Mouse (Mus musculus) left cerebral cortex, postnatal 36 days (tissue): ENCODE results near the gene Pla2g4f. TPM values are rescaled to one million over a fixed set of nuclear protein-coding genes. Genes with fewer than 3 reads are reported as not detected.

ENCODE experiments used
- DNase-seq, 2 experiments: peaks; one replicate each; pipeline ENCODE4 v3.0.0; 2021 to 2022; ENCODE audit warnings: low spot score in 2 of 2, mixed read lengths in 1 of 2
- intact Hi-C: fragments of 180-260 bp; cut with DNase I; formaldehyde crosslinking; loops from one replicate; pipeline ENCODE4 v1.15.1; 2025
- total RNA-seq, 2 experiments: library from RNA; stranded (reverse); gene quantifications; 2 replicates each; pipeline ENCODE4 v1.2.3; 2021

Pla2g4f gene
- not detected for total RNA-seq

- intact Hi-C loops = no loop called here
- DNase-seq = no peak
Measured at GRCm38 (mm10) chr2:120313976-120314375, at the start of gene Pla2g4f. TSS of gene Pla2g4f (minus strand) at chr2:120314165.

DNA sequence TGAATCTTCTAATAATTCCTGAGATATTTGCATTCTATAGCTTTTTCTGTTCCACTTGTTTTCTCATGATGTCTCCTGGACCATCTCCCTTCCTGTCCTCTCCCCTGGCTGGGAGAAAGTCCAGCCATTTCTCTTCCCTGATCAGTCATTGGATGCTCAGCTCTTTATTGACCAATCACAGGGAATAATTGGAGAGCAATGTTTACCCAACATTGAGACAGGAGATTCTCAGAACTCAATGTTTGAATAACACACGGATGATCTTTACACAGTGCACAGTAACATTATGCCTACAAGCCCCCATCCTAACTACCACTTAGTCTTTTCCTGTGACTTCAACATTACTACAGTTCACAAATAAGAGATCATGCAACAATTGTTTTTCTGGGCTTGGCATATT, 46.5 kb upstream of the Pla2g4f start:
- DNase-seq = no peak
- intact Hi-C loops = no loop called here

DNA sequence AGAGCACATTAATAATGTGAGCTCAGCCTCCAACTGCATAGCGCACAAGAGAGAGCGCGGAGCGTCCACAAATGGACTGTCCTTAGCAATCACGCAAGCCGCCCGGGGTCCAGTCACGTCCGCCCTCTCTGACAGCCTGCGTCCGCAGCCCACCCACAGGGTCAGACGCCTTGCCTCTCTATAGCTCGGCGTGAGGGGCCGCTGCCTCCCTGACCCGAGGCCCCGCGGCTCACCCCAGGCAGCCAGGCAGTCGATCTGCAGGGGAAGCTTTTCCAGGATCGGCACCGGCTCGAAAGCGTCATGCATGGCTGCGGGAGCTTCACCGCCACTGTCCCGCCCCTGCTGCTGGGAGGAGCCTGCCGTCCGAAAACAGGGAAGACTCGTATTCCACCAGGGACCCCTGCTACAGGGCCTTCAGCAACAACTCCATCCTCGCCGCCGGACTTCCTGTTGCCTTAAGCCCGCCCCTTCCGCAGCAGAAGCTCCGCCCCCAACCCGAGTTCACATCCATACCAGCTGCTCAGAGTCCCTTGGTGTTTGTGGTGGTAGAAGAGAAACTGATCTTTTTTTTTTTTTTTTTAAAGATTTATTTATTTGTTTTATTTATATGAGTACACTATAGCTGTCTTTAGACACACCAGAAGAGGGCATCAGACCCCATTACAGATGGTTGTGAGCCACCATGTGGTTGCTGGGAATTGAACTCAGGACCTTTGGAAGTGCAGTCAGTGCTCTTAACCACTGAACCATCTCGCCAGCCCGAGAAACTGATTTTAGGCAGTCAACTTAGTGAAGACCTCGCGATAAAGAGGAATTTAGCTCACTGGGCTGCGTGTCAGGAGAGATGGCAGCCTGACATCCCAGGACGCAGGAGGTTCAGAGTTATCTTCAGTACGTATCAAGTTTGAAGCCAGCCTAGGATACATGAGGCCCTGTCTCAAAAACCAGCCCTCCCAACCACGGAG, 39.0 kb upstream of the Pla2g4f start, which contains the start of gene Vps39:
Vps39 (minus strand) TSS at position 456 of the 965 bp plus-strand sequence.
- DNase-seq = peak; percentile 82 to 88
- intact Hi-C loops = no loop called here

- no peak for DNase-seq
- intact Hi-C loops = no loop called here
Measured at GRCm38 (mm10) chr2:120351321-120351720, 37.4 kb upstream of the Pla2g4f start.

DNA sequence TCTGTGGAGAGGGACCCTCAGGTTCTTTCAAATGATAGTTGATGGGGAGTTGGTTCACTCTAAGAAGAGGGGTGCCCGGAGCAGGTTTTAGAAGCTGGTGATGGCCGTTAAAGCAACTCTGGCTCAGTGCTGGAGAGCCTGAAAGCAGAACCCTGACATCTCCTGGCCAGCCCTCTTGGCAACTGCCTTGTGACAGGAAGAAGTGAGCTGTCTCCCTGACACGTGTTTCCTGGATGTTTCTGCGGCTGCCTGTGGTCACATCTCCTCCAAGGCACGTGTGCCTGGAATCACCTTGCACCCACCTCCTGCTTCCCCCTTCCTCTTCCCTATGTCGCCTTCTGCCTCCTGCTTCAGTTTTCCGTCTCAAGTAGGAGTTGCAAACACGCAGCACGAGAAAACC, 34.2 kb upstream of the Pla2g4f start:
- DNase-seq = no peak
- intact Hi-C loops = no loop called here

DNA sequence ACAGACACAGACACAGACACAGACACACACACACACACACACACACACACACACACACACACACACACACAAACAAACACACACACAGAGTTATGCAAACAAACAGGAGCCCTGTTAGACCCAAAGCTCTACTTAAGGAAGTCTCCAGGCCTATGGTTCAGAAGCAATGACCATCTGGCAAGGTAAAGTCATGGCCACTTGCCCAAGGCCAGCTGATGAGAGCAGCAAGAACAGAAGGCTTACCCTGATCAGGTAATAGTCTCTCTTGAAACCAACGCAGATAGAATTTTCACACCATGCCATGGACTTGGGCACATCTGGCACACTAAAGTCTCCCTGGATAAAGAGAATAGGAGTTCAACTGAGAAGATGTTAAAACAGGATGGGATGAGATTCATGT, 27.8 kb upstream of the Pla2g4f start:
- no peak for DNase-seq
- intact Hi-C loops = no loop called here

GRCm38 (mm10) chr2:120337886-120338285, 23.9 kb upstream of the Pla2g4f start:
- intact Hi-C loops = no loop called here
- DNase-seq = no peak

- intact Hi-C loops = no loop called here
- peak in 1 of 2 experiments; percentile 25 for DNase-seq
Measured at GRCm38 (mm10) chr2:120331575-120331974, 17.6 kb upstream of the Pla2g4f start.

DNA sequence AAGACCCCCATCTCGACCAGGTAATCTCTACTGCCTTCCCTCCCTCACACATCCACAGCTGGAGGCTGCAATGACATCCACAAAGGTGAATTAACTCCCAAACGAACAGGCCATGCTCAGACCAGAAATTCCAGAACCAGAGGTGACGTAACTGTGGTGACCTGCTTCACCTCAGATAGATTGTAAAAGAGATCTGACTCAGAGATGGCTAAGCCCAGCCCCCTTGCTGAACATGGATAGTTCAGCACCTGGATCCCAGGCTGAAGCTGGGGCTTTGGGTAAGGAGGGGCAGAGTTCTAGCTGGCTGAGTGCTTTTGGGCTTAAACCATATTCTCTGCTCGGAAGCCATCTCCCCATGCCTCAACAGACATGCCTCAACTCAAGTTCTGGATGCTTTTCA, 1.1 kb upstream of the Pla2g4f start:
- intact Hi-C loops = no loop called here

DNA sequence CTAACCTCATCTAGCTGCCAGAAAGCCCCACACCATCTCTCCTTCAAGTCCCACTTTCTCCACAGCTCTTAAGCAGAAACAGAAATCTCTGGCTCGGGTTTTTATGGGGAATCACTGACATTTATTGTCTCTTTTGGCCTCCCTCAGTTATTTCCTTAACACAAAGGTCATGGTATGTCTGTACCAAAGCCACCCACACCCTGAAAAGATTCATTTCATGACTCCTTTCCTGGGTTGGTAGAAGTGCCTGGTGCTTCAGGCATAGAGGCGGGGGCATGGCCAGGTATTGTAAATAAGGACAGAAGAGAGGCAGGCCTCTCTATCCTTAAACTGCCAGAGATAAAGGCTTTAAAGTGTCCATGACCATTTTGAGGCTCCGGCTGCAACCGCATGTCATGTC, 522 bp upstream of the Pla2g4f start:
- DNase-seq = no peak
- intact Hi-C loops = no loop called here

More for the DNA sequence above, 1.1 kb upstream of the Pla2g4f start:
- DNase-seq = no peak

GRCm38 (mm10) chr2:120312276-120312825, 1.6 kb downstream of the Pla2g4f start:
- intact Hi-C loops = no loop called here
- no peak for DNase-seq

DNA sequence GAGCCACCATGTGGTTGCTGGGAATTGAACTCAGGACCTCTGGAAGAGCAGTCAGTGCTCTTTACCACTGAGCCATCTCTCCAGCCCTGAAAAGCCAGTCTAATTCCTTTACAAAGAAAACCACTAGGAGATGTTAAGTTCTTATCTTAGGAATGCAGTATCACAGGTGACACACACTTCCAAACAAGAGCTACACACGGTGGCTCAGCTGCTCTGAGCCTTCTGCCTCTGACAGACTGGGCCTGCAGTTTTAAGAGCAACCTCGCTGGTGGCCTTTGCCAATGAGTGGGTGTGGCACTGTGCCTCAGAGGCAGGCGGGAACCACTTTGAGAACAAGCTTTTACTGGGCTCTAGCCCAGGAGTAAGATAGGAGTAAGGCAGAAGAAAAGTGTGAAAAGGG, 9.9 kb downstream of the Pla2g4f start:
- intact Hi-C loops = no loop called here
- DNase-seq = no peak

- no peak for DNase-seq
- intact Hi-C loops = no loop called here
Measured at GRCm38 (mm10) chr2:120301076-120301475, 12.9 kb downstream of the Pla2g4f start.

DNA sequence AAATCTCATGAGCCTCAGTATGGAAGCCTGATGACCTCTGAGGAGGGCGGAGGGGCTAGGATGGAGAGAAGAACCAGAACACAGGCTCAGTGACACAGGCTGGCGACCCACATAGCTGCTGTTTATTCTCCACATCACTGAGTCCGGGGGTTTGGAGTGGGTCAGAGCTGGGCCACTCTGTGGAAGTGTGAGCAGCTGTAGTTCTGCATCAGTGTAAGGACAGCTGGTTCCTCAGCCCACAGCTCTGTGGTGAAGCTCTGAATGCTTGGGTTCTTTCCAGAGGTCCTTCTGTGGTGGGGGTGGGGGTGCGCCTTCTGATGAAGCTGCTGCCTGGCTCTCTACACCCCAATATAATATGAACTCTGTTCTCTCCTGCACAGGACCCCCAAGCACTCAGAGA, 14.1 kb downstream of the Pla2g4f start:
- intact Hi-C loops = no loop called here
- DNase-seq = no peak

DNA sequence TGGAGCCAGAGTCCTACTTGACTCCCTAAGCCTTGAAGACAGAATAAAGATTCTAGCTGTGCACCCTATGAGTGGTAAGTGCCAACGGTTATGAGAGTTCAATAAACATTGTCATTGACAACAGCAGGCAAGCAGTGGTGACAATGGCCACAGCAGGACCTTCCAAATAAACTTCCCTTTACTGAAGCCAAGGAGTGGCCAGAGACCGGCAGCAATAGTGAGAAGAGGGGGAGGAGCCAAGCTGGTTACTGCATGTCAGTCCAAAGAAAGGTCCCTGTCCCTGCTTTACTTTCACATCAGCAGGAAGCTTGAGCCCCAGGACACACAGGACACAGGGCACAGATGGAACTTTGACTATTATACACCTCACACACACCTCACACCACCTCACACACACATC, 17.8 kb downstream of the Pla2g4f start:
- intact Hi-C loops = no loop called here
- no peak for DNase-seq

- DNase-seq = no peak
- intact Hi-C loops = no loop called here
Measured at GRCm38 (mm10) chr2:120291471-120292078, 22.4 kb downstream of the Pla2g4f start.

DNA sequence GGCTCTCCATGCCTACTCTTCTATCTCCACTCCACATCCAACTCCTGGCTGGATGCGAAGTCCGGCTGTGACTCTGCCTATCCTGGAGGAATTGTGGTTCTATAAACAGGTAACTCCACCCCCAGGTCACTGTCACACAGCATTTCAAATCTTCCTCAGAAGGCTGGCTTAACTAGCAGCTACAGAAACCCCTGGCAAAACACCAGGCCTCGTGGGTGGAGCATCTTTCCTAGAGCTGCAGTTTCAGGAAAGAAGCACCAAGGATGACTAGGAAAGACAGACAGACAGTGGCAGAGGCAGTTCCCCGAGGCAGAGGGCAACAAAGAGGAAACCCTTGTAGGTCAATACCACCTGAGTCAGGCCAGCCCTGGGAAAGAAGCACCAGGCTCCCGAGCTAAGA, 25.0 kb downstream of the Pla2g4f start, which contains the start of gene Pla2g4d:
Pla2g4d (minus strand) TSS at position 203 of the 400 bp plus-strand sequence.
- peak in 1 of 2 experiments; percentile 28 for DNase-seq

DNA sequence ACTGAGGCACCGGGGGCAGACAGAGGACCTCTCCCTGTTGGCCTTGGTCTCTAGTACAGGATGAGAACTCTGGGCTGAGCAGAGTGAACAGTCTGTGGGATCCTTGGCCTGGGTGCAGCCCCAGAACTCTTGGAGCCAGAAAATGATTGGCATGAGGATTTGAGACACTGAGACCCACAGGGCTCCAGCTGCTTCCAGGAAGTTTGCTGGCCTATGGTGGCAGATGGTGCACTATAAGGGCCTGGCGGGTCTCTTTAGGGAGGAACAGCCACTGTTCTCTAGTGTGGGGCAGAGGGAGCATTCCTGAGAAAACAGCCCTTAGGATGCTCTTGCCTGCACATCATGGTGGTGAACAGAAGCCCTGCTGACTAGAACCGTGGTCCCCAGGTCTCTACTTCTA, 25.6 kb downstream of the Pla2g4f start:
- intact Hi-C loops = no loop called here
- DNase-seq = no peak

More for the DNA sequence above, 25.0 kb downstream of the Pla2g4f start, which contains the start of gene Pla2g4d:
- intact Hi-C loops = no loop called here

DNA sequence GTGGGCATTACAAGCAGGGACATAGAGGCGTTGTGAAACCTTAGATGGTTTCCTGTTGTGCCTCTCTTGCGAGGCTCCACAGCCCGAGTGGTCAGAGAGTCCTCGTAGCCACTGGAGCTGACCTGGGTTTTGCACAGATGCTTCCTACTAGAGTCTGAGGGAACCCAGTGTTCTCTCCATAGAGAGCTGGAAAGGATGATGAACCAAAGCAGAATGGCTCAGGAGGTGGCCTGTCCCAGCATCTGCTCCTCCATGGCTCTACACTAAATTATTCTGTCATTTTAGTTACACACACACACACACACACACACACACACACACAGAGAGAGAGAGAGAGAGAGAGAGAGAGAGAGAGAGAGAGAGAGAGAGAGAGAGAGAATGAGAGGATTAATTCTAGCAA, 28.3 kb downstream of the Pla2g4f start:
- intact Hi-C loops = no loop called here
- DNase-seq = no peak

GRCm38 (mm10) chr2:120284705-120285104, 29.3 kb downstream of the Pla2g4f start:
- intact Hi-C loops = no loop called here
- no peak for DNase-seq
